Mouse (Mus musculus): ENCODE results near the gene Grb14.

DNA sequence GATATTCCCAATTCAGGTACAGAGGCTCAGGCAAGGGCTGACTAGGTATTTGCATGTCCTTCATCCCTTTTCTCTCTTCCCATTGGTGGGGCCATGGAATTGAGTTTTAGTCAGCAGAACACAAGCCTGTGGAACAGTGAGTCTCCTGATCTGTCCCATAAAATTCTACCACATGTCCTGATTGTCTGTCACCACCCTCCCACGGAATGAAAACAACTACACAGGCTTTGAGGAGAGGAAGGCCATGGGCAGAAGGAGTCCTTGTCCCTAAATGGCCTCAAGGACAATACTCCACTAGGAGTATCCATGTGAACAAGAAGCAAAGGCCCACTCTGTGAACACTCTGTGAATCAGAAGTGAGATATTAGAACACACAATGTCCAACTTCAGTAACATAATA, 69.3 kb downstream of the Grb14 start:
- TF ChIP-seq GATA1 (IDR thresholded peaks at IDR 0.05; ENCODE audit: borderline replicate concordance, low read length) (no peak), FLI1 (IDR thresholded peaks at IDR 0.05; ENCODE audit: low read length) (no peak)

Measured in megakaryocyte, embryonic 14.5 days (primary cell).